Mouse (Mus musculus) G1E (cell line): Measurements from ENCODE around the gene Adh7.

Experiments used
- CTCF ChIP-seq: IDR thresholded peaks from 2 replicates; pipeline ENCODE4 v1.5.1; 2012; ENCODE audit warnings: low read depth, low read length, inconsistent platforms, mixed read lengths
- GATA1 ChIP-seq: IDR thresholded peaks from 2 replicates; pipeline ENCODE4 v1.6.1; 2012; ENCODE audit warnings: borderline replicate concordance, low read length, inconsistent platforms, mixed read lengths

DNA sequence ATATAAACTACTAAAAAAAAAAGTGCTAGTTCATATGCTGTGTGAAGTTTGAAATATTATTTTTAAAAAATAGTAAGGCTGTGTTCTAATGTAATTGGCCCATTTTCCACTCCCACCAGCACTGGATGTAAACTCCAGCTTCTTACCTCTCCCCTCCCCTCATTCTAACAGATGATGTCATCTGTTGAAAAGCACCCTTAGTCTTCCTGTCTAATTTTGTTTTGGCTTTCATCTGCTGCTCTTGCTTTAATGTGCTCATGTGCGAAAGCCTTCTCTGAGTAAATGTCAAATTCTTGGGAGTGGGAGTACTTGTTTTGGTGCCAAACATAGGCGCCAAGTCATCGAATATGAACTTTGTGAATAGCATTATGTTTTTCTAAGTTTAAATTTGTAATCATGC is 47.1 kb downstream of the Adh7 start:
- TF ChIP-seq CTCF (no peak), GATA1 (no peak)
